Mouse (Mus musculus) granulocyte monocyte progenitor cell, adult 5-6 weeks (primary cell): ENCODE results near the gene Kctd21. TPM values are rescaled to one million over a fixed set of nuclear protein-coding genes. Genes with fewer than 3 reads are reported as not detected.

Experiments used
- ATAC-seq: replicated peaks from 2 replicates; pipeline ENCODE4 v1.8.0; 2016; ENCODE audit warnings: mild to moderate bottlenecking, moderate TSS enrichment, inconsistent platforms; ENCODE audit not compliant: poor library complexity, severe bottlenecking
- total RNA-seq, 2 experiments: library from RNA; stranded (forward) in 1 of 2; stranded (reverse) in 1 of 2; fragments of 200-712, 200-1000 nt in 1 of 2; fragments of >200 nt in 1 of 2; fragmentation: Nextera tagmentation in 1 of 2; gene quantifications; 2 replicates each; pipeline ENCODE4 v1.2.3; 2014 to 2017

The Kctd21 gene
- total RNA-seq, 2 experiments from 2014 or later, result 0.10 to 2.1 TPM

- ATAC-seq, result no peak
These were observed 16.5 kb upstream of the Kctd21 start for GRCm38 (mm10) chr7:97315656-97316055.

- no peak for ATAC-seq
These were observed 14.4 kb upstream of the Kctd21 start for GRCm38 (mm10) chr7:97317706-97318105.

GRCm38 (mm10) chr7:97324342-97324741 is 7.8 kb upstream of the Kctd21 start:
- no peak for ATAC-seq

- peak; percentile 27; the same call in 1 of the 2 replicates for ATAC-seq
These were observed 6.8 kb upstream of the Kctd21 start for GRCm38 (mm10) chr7:97325156-97325985.

- ATAC-seq, result no peak
These were observed 4.8 kb upstream of the Kctd21 start for GRCm38 (mm10) chr7:97327376-97327775.

- no peak for ATAC-seq
These were observed 3.1 kb upstream of the Kctd21 start for GRCm38 (mm10) chr7:97328891-97329588.

- no peak for ATAC-seq
These were observed 2.5 kb upstream of the Kctd21 start for GRCm38 (mm10) chr7:97329676-97330075.

GRCm38 (mm10) chr7:97330931-97331645 is 1.0 kb upstream of the Kctd21 start:
- no peak for ATAC-seq

GRCm38 (mm10) chr7:97332667-97333041 is 527 bp downstream of the Kctd21 start:
- peak; percentile 3; the same call in 1 of the 2 replicates for ATAC-seq

GRCm38 (mm10) chr7:97333113-97333898 is 1.2 kb downstream of the Kctd21 start:
- ATAC-seq, result 0 out of 2 replicates have a peak, but pooled peaks have one; percentile 3

- ATAC-seq, result no peak
These were observed 2.3 kb downstream of the Kctd21 start for GRCm38 (mm10) chr7:97334406-97334805.

GRCm38 (mm10) chr7:97336678-97337077 is 4.6 kb downstream of the Kctd21 start:
- ATAC-seq, result peak; percentile 42

- ATAC-seq, result no peak
These were observed 6.5 kb downstream of the Kctd21 start for GRCm38 (mm10) chr7:97338593-97338992.

- ATAC-seq, result no peak
These were observed 7.5 kb downstream of the Kctd21 start for GRCm38 (mm10) chr7:97339623-97340022.

GRCm38 (mm10) chr7:97340907-97341849 is 9.1 kb downstream of the Kctd21 start:
- ATAC-seq, result no peak

GRCm38 (mm10) chr7:97342961-97343360 is 10.8 kb downstream of the Kctd21 start:
- no peak for ATAC-seq

- ATAC-seq, result no peak
These were observed 12.5 kb downstream of the Kctd21 start for GRCm38 (mm10) chr7:97344655-97345054.

- no peak for ATAC-seq
These were observed 13.2 kb downstream of the Kctd21 start for GRCm38 (mm10) chr7:97345229-97345871.
